Comparison of ENCODE assay signal across 15 mouse cellular contexts in the genomic region with DNA sequence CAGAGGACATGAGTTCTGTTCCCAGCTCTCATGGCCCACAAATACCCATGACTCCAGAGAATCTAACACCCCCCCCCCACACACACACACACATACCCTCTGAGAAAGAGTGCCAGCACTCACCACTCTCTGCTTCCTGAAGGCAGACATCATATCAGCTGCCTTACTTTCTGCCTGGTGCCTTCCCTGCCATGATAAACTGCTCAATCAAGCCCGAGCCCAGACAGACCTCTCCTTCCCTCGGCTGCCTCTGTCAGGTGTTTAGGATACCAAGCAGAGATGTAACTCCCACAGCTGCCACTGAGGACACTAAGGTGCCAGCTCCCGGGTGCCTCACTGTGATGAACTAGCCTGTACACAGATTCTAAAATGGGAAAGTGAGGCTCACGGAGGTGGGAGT. TPM values are rescaled to one million over a fixed set of nuclear protein-coding genes. Genes with fewer than 3 reads are reported as not detected.
DNase-seq lines count a peak whose midpoint lies in the region; ATAC-seq and TF ChIP-seq lines count a peak whose summit lies in the region.
"Had no signal": no experiment of that assay in that cellular context is flagged by ENCODE, and none has a peak within 500 bp of the region (broad histone marks: within the 10 kb centered on the region; RNA-seq: fewer than 3 reads in every experiment).

No protein-coding gene starts in this region.

- ATAC-seq in embryonic facial prominence, embryonic 13.5 days (ENCODE audit: insufficient number of reproducible peaks, insufficient read depth, low FRiP score, low TSS enrichment, low read depth): no peak
- ATAC-seq in liver, embryonic 11.5 days (replicated peaks; ENCODE audit: low FRiP score): peak; percentile 51

- no peak overlapping the region for H3K4me2 ChIP-seq in embryonic facial prominence, embryonic 13.5 days
- H3K4me2 ChIP-seq in liver, embryonic 11.5 days: peak overlapping the region; percentile 50
- H3K4me2 ChIP-seq: midbrain, embryonic 12.5 days had no signal

- H3K4me1 ChIP-seq in embryonic facial prominence, embryonic 13.5 days: peaks cover 74% of the 10 kb centered on the region
- peaks cover 71% of the 10 kb centered on the region for H3K4me1 ChIP-seq in embryonic facial prominence, embryonic 10.5 days
- H3K4me1 ChIP-seq in kidney, adult 2 months (ENCODE audit: control insufficient read depth, insufficient read depth, low read length): peaks cover 69% of the 10 kb centered on the region
- peaks cover 5% of the 10 kb centered on the region; the same call in 1 of the 2 replicates for H3K4me1 ChIP-seq in bone marrow, adult 2 months (ENCODE audit: control insufficient read depth, insufficient read depth, low read length)
- peaks cover 74% of the 10 kb centered on the region for H3K4me1 ChIP-seq in liver, embryonic 11.5 days (replicated peaks; ENCODE audit: control insufficient read depth, insufficient read depth, low read length)

- WGBS in embryonic facial prominence, embryonic 13.5 days: 73% methylated on average over 4 of the region's 4 CpGs
- 79% methylated on average over 4 of the region's 4 CpGs for WGBS in embryonic facial prominence, embryonic 10.5 days
- 59% methylated on average over 4 of the region's 4 CpGs for WGBS in kidney, adult 2 months
- WGBS in bone marrow, adult 2 months: 59% methylated on average over 4 of the region's 4 CpGs
- 43% methylated on average over 4 of the region's 4 CpGs for WGBS in liver, embryonic 11.5 days

- intact Hi-C loops in left cerebral cortex, postnatal 25 days (cut with DNase I): no loop called here

- no peaks in the 10 kb centered on the region for H3K36me3 ChIP-seq in embryonic facial prominence, embryonic 13.5 days
- peaks cover 22% of the 10 kb centered on the region for H3K36me3 ChIP-seq in embryonic facial prominence, embryonic 10.5 days (replicated peaks)
- no peaks in the 10 kb centered on the region for H3K36me3 ChIP-seq in kidney, adult 2 months (ENCODE audit: control insufficient read depth, insufficient read depth, low read length)
- no peaks in the 10 kb centered on the region for H3K36me3 ChIP-seq in liver, embryonic 11.5 days (ENCODE audit: control insufficient read depth, insufficient read depth, low read length)

- DNase-seq in embryonic facial prominence, embryonic 10.5 days (ENCODE audit: low spot score): no peak
- no peak for DNase-seq in kidney, adult 2 months
- no peak for DNase-seq in kidney, postnatal 4 days
- DNase-seq in liver, embryonic 11.5 days (ENCODE audit: low spot score): no peak
- DNase-seq in embryo, embryonic 10 days (ENCODE audit: low spot score): no peak
- DNase-seq in left cerebral cortex, postnatal 25 days (ENCODE audit: low spot score in 2 of 2): no peak
- DNase-seq: cerebellum, adult 11 months; kidney, postnatal 10 days had no signal

- no peak for TF ChIP-seq CTCF in kidney, adult 2 months (conservative IDR thresholded peaks at IDR 0.05; ENCODE audit: insufficient read depth, insufficient read length, low read depth, low read length)
- no peak for TF ChIP-seq CTCF in bone marrow, adult 2 months (IDR thresholded peaks at IDR 0.05; ENCODE audit: control insufficient read depth, insufficient read depth, low read length)

- H3K9ac ChIP-seq in embryonic facial prominence, embryonic 13.5 days: no peak overlapping the region
- H3K9ac ChIP-seq in liver, embryonic 11.5 days (ENCODE audit: low read depth, low read length): peak overlapping the region; percentile 31; the same call in 1 of the 2 replicates
- H3K9ac ChIP-seq: midbrain, embryonic 12.5 days had no signal

- H3K9me3 ChIP-seq in embryonic facial prominence, embryonic 13.5 days: no peaks in the 10 kb centered on the region
- no peaks in the 10 kb centered on the region for H3K9me3 ChIP-seq in embryonic facial prominence, embryonic 10.5 days
- H3K9me3 ChIP-seq in liver, embryonic 11.5 days (ENCODE audit: control insufficient read depth, low read length): no peaks in the 10 kb centered on the region
- H3K9me3 ChIP-seq: midbrain, embryonic 12.5 days had no signal

- no peak for TF ChIP-seq POLR2A in kidney, adult 2 months (IDR thresholded peaks at IDR 0.05; ENCODE audit: low read depth, low read length)
- TF ChIP-seq POLR2A in bone marrow, adult 2 months (IDR thresholded peaks at IDR 0.05; ENCODE audit: borderline replicate concordance, control insufficient read depth, low read depth, low read length): no peak

- 0 out of 2 replicates have a peak overlapping the region, but pooled peaks have one; percentile 5 for H3K27ac ChIP-seq in embryonic facial prominence, embryonic 13.5 days
- no peak overlapping the region for H3K27ac ChIP-seq in embryonic facial prominence, embryonic 10.5 days (replicated peaks)
- H3K27ac ChIP-seq in kidney, adult 2 months (ENCODE audit: insufficient read depth, low read depth, low read length): peak overlapping the region; percentile 11
- H3K27ac ChIP-seq in bone marrow, adult 2 months (ENCODE audit: control insufficient read depth, insufficient read depth, low read depth, low read length, poor library complexity): peak overlapping the region; percentile 55
- H3K27ac ChIP-seq in liver, embryonic 11.5 days (ENCODE audit: low read depth, low read length): peak overlapping the region; percentile 87
- H3K27ac ChIP-seq: midbrain, embryonic 12.5 days had no signal

- no peak overlapping the region for H3K4me3 ChIP-seq in embryonic facial prominence, embryonic 13.5 days
- no peak overlapping the region for H3K4me3 ChIP-seq in embryonic facial prominence, embryonic 10.5 days
- no peak overlapping the region for H3K4me3 ChIP-seq in kidney, adult 2 months (ENCODE audit: insufficient read depth, low read depth, low read length)
- no peak overlapping the region for H3K4me3 ChIP-seq in bone marrow, adult 2 months (replicated peaks; ENCODE audit: control insufficient read depth, low read depth, low read length)
- H3K4me3 ChIP-seq in liver, embryonic 11.5 days (ENCODE audit: low read depth, low read length): no peak overlapping the region
- H3K4me3 ChIP-seq: midbrain, embryonic 12.5 days had no signal

- H3K27me3 ChIP-seq in embryonic facial prominence, embryonic 13.5 days: no peaks in the 10 kb centered on the region
- H3K27me3 ChIP-seq in embryonic facial prominence, embryonic 10.5 days (replicated peaks; ENCODE audit: low read depth, poor library complexity, severe bottlenecking): no peaks in the 10 kb centered on the region
- no peaks in the 10 kb centered on the region for H3K27me3 ChIP-seq in kidney, adult 2 months (replicated peaks; ENCODE audit: control insufficient read depth, insufficient read depth, low read length)
- H3K27me3 ChIP-seq in liver, embryonic 11.5 days (replicated peaks; ENCODE audit: control insufficient read depth, insufficient read depth, low read length): no peaks in the 10 kb centered on the region
- H3K27me3 ChIP-seq: midbrain, embryonic 12.5 days had no signal

RNA-seq across cellular contexts. Expression of gene Samd4b, which starts 13.5 kb away (rescaled TPM):
- 32.8 and 33.3 TPM in 2 replicates for polyA plus RNA-seq in embryonic facial prominence, embryonic 13.5 days (2015; fragmentation: Nextera tagmentation; extraction: Ambion mirVana)
- polyA plus RNA-seq in embryonic facial prominence, embryonic 10.5 days (2016; fragmentation: Nextera tagmentation; extraction: Ambion mirVana): 36.0 and 38.9 TPM in 2 replicates
- polyA plus RNA-seq in kidney, adult 2 months (2012; rRNA removed): 67.0 and 79.0 TPM in 2 replicates
- polyA plus RNA-seq in bone marrow, adult 2 months (2011; ENCODE audit: insufficient read depth, insufficient read length, low replicate concordance, missing spikeins): 5.4 and 25.2 TPM in 2 replicates
- 17.4 and 18.6 TPM in 2 replicates for polyA plus RNA-seq in liver, embryonic 11.5 days (2014; fragmentation: Nextera tagmentation; extraction: Ambion mirVana)
- total RNA-seq in left cerebral cortex, postnatal 25 days (2021): 10 to 100 TPM; 65.2 to 68.7 TPM

RNA-seq across cellular contexts. Expression of gene Pak4, which starts 13.5 kb away (rescaled TPM):
- polyA plus RNA-seq in embryonic facial prominence, embryonic 13.5 days (2015; fragmentation: Nextera tagmentation; extraction: Ambion mirVana): 35.8 and 36.0 TPM in 2 replicates
- 70.1 and 75.8 TPM in 2 replicates for polyA plus RNA-seq in embryonic facial prominence, embryonic 10.5 days (2016; fragmentation: Nextera tagmentation; extraction: Ambion mirVana)
- polyA plus RNA-seq in kidney, adult 2 months (2012; rRNA removed): 36.9 and 41.8 TPM in 2 replicates
- 6.1 and 13.6 TPM in 2 replicates for polyA plus RNA-seq in bone marrow, adult 2 months (2011; ENCODE audit: insufficient read depth, insufficient read length, low replicate concordance, missing spikeins)
- 34.0 and 35.3 TPM in 2 replicates for polyA plus RNA-seq in liver, embryonic 11.5 days (2014; fragmentation: Nextera tagmentation; extraction: Ambion mirVana)
- 1 to 10 TPM; 8.1 to 8.3 TPM for total RNA-seq in left cerebral cortex, postnatal 25 days (2021)

RNA-seq across cellular contexts. Expression of gene Nccrp1, which starts 37.4 kb away (rescaled TPM):
- polyA plus RNA-seq in embryonic facial prominence, embryonic 13.5 days (2015; fragmentation: Nextera tagmentation; extraction: Ambion mirVana): 0.18 TPM in 1 of 2 replicates, not detected in the other
- 0.10 TPM in 1 of 2 replicates, not detected in the other for polyA plus RNA-seq in embryonic facial prominence, embryonic 10.5 days (2016; fragmentation: Nextera tagmentation; extraction: Ambion mirVana)
- polyA plus RNA-seq in kidney, adult 2 months (2012; rRNA removed): 57.2 and 85.4 TPM in 2 replicates
- not detected in 2 replicates for polyA plus RNA-seq in bone marrow, adult 2 months (2011; ENCODE audit: insufficient read depth, insufficient read length, low replicate concordance, missing spikeins)
- polyA plus RNA-seq in liver, embryonic 11.5 days (2014; fragmentation: Nextera tagmentation; extraction: Ambion mirVana): not detected in 2 replicates
- total RNA-seq in left cerebral cortex, postnatal 25 days (2021): under 1 TPM; 0.46 to 0.50 TPM
- total RNA-seq: granulocyte monocyte progenitor cell, adult 5-6 weeks had no signal
- polyA plus RNA-seq: midbrain, embryonic 12.5 days had no signal

RNA-seq across cellular contexts. Expression of gene Sycn, which starts 43.8 kb away (rescaled TPM):
- not detected in 2 replicates for polyA plus RNA-seq in embryonic facial prominence, embryonic 13.5 days (2015; fragmentation: Nextera tagmentation; extraction: Ambion mirVana)
- polyA plus RNA-seq in embryonic facial prominence, embryonic 10.5 days (2016; fragmentation: Nextera tagmentation; extraction: Ambion mirVana): not detected in 2 replicates
- polyA plus RNA-seq in kidney, adult 2 months (2012; rRNA removed): 12.4 and 13.3 TPM in 2 replicates
- not detected in 2 replicates for polyA plus RNA-seq in bone marrow, adult 2 months (2011; ENCODE audit: insufficient read depth, insufficient read length, low replicate concordance, missing spikeins)
- not detected in 2 replicates for polyA plus RNA-seq in liver, embryonic 11.5 days (2014; fragmentation: Nextera tagmentation; extraction: Ambion mirVana)
- not detected for total RNA-seq in left cerebral cortex, postnatal 25 days (2021)
- total RNA-seq: ES-E14; granulocyte monocyte progenitor cell, adult 5-6 weeks; left cerebral cortex, postnatal 14 days had no signal
- polyA plus RNA-seq: embryonic facial prominence, embryonic 14.5 days; midbrain, embryonic 12.5 days had no signal

RNA-seq across cellular contexts. Expression of gene Acp7, which starts 46.7 kb away (rescaled TPM):
- polyA plus RNA-seq in embryonic facial prominence, embryonic 13.5 days (2015; fragmentation: Nextera tagmentation; extraction: Ambion mirVana): 0.23 TPM in 1 of 2 replicates, not detected in the other
- not detected in 2 replicates for polyA plus RNA-seq in embryonic facial prominence, embryonic 10.5 days (2016; fragmentation: Nextera tagmentation; extraction: Ambion mirVana)
- not detected in 2 replicates for polyA plus RNA-seq in kidney, adult 2 months (2012; rRNA removed)
- not detected in 2 replicates for polyA plus RNA-seq in bone marrow, adult 2 months (2011; ENCODE audit: insufficient read depth, insufficient read length, low replicate concordance, missing spikeins)
- polyA plus RNA-seq in liver, embryonic 11.5 days (2014; fragmentation: Nextera tagmentation; extraction: Ambion mirVana): not detected in 2 replicates
- 1 to 10 TPM; 1.1 to 1.6 TPM for total RNA-seq in left cerebral cortex, postnatal 25 days (2021)
- total RNA-seq: granulocyte monocyte progenitor cell, adult 5-6 weeks had no signal
- polyA plus RNA-seq: midbrain, embryonic 12.5 days had no signal

Comparison
In these comparisons a context has a peak if more than half of its experiments do, and no peak if none do; other contexts are left out.
1. RNA of gene Nccrp1, which starts 37.4 kb away (polyA plus RNA-seq): 57.2 to 85.4 TPM in kidney, adult 2 months; not detected in bone marrow, adult 2 months, 0.18 TPM in embryonic facial prominence, embryonic 13.5 days, 0.10 TPM in embryonic facial prominence, embryonic 10.5 days and not detected in liver, embryonic 11.5 days; every median in the first group is over 10 times any median in the second.